Mouse (Mus musculus) liver, embryonic 16.5 days (tissue): Measurements from ENCODE around the gene Khdc1a. TPM values are rescaled to one million over a fixed set of nuclear protein-coding genes. Genes with fewer than 3 reads are reported as not detected.
"Not testable (repeated sequence)": the region's sequence is repeated elsewhere in the genome, so short reads cannot be mapped to it uniquely, and the experiment has no call there.

Source experiments
- ATAC-seq: fragments of 200-750 bp; cut with Nextera tagmentation; 2 replicates; pipeline ENCODE4 v1.8.0; 2017; ENCODE audit warnings: low read depth, mild to moderate bottlenecking, moderate number of reproducible peaks, moderate library complexity
- H3K27ac ChIP-seq: fragments of 300-500 bp; sonication (generic); 2 replicates; pipeline ENCODE4 v1.5.1; 2014; ENCODE audit warnings: mild to moderate bottlenecking, low read length
- H3K27me3 ChIP-seq: fragments of 300-500 bp; sonication (generic); 2 replicates; pipeline ENCODE4 v1.6.1; 2014; ENCODE audit warnings: low read depth, low read length, mixed read lengths; ENCODE audit not compliant: control insufficient read depth, insufficient read depth
- H3K36me3 ChIP-seq: fragments of 300-500 bp; sonication (generic); 2 replicates; pipeline ENCODE4 v1.6.1; 2014; ENCODE audit warnings: mild to moderate bottlenecking; ENCODE audit not compliant: control insufficient read depth, insufficient read depth
- H3K4me1 ChIP-seq: fragments of 300-500 bp; sonication (generic); 2 replicates; pipeline ENCODE4 v1.6.1; 2014; ENCODE audit warnings: low read depth, low read length, mixed read lengths; ENCODE audit not compliant: control insufficient read depth
- H3K4me2 ChIP-seq: fragments of 300-500 bp; sonication (generic); 2 replicates; pipeline ENCODE4 v1.6.1; 2014; ENCODE audit warnings: low read depth, low read length, mixed read lengths
- H3K4me3 ChIP-seq: fragments of 300-500 bp; sonication (generic); 2 replicates; pipeline ENCODE4 v1.5.1; 2014; ENCODE audit warnings: low read depth, mild to moderate bottlenecking, low read length
- H3K9ac ChIP-seq: fragments of 300-500 bp; sonication (generic); 2 replicates; pipeline ENCODE4 v1.6.1; 2014; ENCODE audit warnings: low read depth, low read length
- H3K9me3 ChIP-seq: fragments of 300-500 bp; sonication (generic); replicated peaks from 2 replicates; pipeline ENCODE4 v1.6.1; 2016; ENCODE audit warnings: low read length; ENCODE audit not compliant: control insufficient read depth
- WGBS: fragments of 180-500 bp; shearing (Covaris S2); extraction: QIAGEN DNeasy Blood & Tissue Kit; methylation state at CpG from one replicate; pipeline ENCODE4 v1.1.7; 2014; ENCODE audit not compliant: insufficient replicate concordance; 5-methylcytosine and 5-hydroxymethylcytosine counted together
- polyA plus RNA-seq: library from polyadenylated mRNA; unstranded; fragments of >200 nt; fragmentation: Nextera tagmentation; extraction: Ambion mirVana; gene quantifications from 2 replicates; pipeline ENCODE4 v1.2.1, GENCODE M21; 2015

Khdc1a gene
- polyA plus RNA-seq, 1 experiment from 2014 or later, result not detected

DNA sequence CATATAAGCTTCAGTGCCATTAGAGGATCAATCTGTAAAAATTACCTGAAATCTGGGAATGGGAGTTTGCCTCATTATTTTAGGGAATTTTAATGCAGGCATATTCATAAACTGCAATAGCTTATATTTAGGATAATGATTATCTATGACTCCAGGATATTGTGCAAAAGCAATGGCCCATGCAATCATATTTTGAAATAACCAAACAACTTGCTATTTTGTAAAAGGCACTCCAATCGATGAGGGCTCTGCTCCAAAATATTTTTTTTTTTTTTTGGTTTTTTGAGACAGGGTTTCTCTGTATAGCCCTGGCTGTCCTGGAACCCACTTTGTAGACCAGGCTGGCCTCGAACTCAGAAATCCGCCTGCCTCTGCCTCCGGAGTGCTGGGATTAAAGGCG is 29.2 kb upstream of the Khdc1a start:
- 71% methylated on average over 5 of the region's 5 CpGs for WGBS
- ATAC-seq, result not testable (repeated sequence)

DNA sequence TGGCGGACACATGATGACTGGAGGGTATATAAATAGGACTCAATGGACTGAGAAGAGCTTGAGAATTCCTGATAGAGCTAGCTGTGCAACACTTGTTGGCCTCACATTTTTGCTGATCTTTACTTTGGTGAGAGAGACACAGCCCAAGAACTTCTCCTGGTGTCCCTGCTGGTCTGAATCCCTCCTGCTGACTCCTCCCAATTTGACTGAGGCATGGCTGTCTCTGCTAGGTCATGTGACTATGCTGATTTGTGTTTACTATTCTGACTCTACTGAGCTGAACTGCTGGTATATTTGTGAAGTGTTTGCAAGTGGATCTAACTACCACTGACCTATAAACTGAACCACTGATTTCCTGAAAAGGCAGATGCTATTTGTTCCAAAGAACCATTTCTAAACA is 27.8 kb upstream of the Khdc1a start:
- ATAC-seq, result no peak
- Histone ChIP-seq H3K27me3 (no peaks in the 10 kb centered on the region), H3K4me2 (no peak overlapping the region), H3K36me3 (no peaks in the 10 kb centered on the region), H3K9ac (no peak overlapping the region), H3K27ac (no peak overlapping the region), H3K9me3 (no peaks in the 10 kb centered on the region; the same call in 1 of the 2 replicates), H3K4me3 (no peak overlapping the region), H3K4me1 (no peaks in the 10 kb centered on the region)
- WGBS, result 81% methylated on average over 1 of the region's 1 CpGs

More for the DNA sequence above, 29.2 kb upstream of the Khdc1a start:
- H3K9me3 ChIP-seq, H3K36me3 ChIP-seq, H3K4me1 ChIP-seq, H3K27ac ChIP-seq, H3K4me3 ChIP-seq, H3K27me3 ChIP-seq, H3K4me2 ChIP-seq, H3K9ac ChIP-seq: not testable (repeated sequence)

DNA sequence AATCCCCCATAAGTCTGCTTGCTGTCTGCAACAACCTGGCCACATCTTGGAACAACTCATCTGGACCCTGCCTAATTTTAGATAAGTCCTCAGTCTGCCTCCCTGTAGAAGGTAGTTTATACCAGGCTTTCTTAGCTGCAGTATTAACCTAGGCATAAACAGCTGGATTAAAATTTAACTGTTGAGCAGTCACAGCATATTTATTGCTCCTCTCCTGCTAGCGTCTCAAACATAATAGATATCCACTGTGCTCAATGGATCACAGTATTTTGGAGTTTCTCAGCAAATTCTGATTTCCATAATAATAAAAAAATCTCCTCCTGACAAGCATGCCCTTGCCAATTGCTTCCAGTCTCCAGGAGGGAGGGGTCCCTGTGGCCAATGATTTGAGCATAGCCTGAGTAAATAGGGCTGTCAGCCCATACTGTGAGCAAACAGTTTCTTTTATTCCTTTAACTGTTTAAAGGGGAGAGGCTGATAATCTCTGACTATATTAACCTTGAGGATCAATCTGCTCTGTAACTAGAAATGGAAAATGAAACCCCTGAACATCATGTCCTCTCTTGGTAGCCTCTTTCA is 25.4 kb upstream of the Khdc1a start:
- 71% methylated on average over 1 of the region's 1 CpGs for WGBS
- H3K27ac ChIP-seq, result no peak overlapping the region

DNA sequence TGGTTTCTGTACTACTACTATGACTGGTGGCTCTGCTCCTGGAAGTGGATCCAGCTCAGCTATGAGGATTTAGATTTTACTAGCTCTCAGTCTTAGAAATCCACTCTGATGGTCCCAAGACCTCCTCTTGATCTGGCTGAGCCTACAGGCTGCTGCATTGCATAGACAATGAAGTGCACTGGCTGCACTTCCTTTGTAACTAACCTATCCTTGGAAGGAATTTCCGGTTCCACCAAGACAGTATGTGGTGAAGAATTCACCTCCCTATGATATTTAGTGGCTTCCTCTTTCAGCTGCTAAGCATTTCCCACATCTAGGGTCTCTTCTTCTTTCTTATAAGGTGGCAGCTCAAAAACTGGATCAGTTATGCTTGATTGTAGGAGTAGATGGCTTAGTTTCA is 24.8 kb upstream of the Khdc1a start:
- no peaks in the 10 kb centered on the region for H3K27me3 ChIP-seq
- H3K4me1 ChIP-seq, result peaks cover 7% of the 10 kb centered on the region
- H3K9me3 ChIP-seq, result no peaks in the 10 kb centered on the region; the same call in 1 of the 2 replicates
- no peak overlapping the region for H3K27ac ChIP-seq
- H3K4me2 ChIP-seq, result no peak overlapping the region
- no peak for ATAC-seq
- no peak overlapping the region for H3K9ac ChIP-seq
- no peaks in the 10 kb centered on the region for H3K36me3 ChIP-seq
- H3K4me3 ChIP-seq, result no peak overlapping the region
- 45% methylated on average over 1 of the region's 1 CpGs for WGBS

More for the DNA sequence above, 25.4 kb upstream of the Khdc1a start:
- no peaks in the 10 kb centered on the region; the same call in 1 of the 2 replicates for H3K9me3 ChIP-seq
- peaks cover 7% of the 10 kb centered on the region for H3K4me1 ChIP-seq
- H3K9ac ChIP-seq, result no peak overlapping the region
- no peak overlapping the region for H3K4me3 ChIP-seq
- no peak overlapping the region for H3K4me2 ChIP-seq
- H3K36me3 ChIP-seq, result no peaks in the 10 kb centered on the region
- no peak for ATAC-seq
- H3K27me3 ChIP-seq, result no peaks in the 10 kb centered on the region

DNA sequence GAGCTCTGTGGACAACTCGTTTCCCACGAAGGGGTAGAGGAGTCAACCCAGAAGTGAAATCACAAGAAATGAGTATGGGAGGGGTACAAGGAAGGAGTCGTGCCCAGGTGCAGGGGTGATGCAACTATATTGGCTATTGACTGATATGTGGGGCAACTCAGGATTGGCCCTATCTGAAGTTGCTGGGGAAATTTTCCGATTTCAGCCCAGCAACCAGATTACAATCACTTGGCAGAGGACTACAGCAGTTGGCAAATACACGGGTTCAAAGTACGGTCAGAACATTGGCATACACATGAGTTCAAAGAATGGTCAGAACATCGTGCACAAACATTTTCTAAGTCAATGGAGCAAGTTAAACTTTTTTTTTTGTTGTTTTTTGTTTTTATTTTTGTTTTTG is 22.7 kb upstream of the Khdc1a start:
- no peak overlapping the region for H3K4me3 ChIP-seq
- ATAC-seq, result no peak
- H3K27me3 ChIP-seq, result no peaks in the 10 kb centered on the region
- WGBS, result 67% methylated on average over 7 of the region's 7 CpGs
- H3K4me1 ChIP-seq, result peaks cover 7% of the 10 kb centered on the region
- no peak overlapping the region for H3K27ac ChIP-seq
- H3K4me2 ChIP-seq, result no peak overlapping the region
- no peak overlapping the region for H3K9ac ChIP-seq
- no peaks in the 10 kb centered on the region for H3K36me3 ChIP-seq
- H3K9me3 ChIP-seq, result no peaks in the 10 kb centered on the region; the same call in 1 of the 2 replicates

DNA sequence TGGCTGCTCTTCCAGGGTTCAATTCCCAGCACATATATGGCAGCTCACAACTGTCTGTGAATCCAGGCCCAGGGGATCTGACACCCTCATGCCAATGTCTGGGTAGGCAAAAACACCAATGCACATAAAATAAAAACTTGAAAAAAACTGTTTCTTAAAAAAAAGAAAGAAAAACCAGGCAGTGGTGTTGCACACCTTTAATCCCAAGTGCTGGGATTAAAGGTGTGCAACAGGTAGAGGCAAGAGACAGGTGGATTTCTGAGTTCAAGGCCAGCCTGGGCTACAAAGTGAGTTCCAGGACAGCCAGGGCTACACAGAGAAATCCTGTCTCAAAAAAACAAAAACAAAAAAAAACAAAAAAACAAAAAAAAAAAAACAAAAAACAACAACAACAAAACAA is 18.3 kb upstream of the Khdc1a start:
- H3K9me3 ChIP-seq, H3K4me2 ChIP-seq, H3K9ac ChIP-seq, H3K4me3 ChIP-seq, ATAC-seq, H3K36me3 ChIP-seq, H3K27ac ChIP-seq, H3K27me3 ChIP-seq: not testable (repeated sequence)
- H3K4me1 ChIP-seq, result peaks cover 11% of the 10 kb centered on the region

DNA sequence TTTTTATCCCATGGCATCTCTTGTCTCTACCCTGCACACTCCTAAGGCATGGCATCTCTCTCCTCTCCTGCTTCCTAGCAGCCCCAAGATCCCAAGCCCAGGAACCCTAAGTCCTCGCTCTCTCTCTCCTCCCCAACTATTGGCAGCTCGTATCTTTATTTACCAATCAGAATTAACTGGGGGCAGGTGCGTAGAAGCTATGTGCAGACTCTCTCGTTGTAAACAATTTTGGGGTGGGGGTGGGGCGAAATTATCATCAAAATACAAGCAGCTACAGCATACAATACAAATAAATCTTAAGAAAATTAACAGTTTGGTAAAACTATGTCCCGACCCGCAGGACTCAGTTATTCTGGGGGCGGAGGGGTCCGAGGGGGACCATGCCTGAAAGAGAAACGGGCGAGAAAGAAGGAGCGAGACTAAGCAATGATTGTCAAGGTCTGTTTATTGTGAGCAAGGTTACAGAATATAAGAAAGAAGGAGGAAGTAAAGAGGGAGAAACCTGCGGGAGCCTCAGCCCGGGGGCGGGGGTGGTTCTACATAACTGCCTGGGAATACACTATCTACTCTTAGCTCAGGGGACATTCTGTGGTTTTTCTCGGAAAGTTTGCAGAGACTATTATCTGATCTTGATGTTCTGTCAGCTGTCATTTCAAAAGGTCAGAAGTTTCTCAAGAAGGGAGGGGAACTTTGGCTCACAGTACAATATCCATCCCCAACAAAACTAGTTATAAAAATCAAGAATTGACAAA is 16.0 kb upstream of the Khdc1a start:
- Histone ChIP-seq H3K9ac (no peak overlapping the region), H3K4me2 (peak overlapping the region; percentile 65), H3K27me3 (no peaks in the 10 kb centered on the region), H3K36me3 (no peaks in the 10 kb centered on the region), H3K4me1 (peaks cover 9% of the 10 kb centered on the region), H3K4me3 (peak overlapping the region; percentile 40), H3K27ac (peak overlapping the region; percentile 72), H3K9me3 (no peaks in the 10 kb centered on the region)
- 25% methylated on average over 16 of the region's 16 CpGs for WGBS
- ATAC-seq, result peak; percentile 86

DNA sequence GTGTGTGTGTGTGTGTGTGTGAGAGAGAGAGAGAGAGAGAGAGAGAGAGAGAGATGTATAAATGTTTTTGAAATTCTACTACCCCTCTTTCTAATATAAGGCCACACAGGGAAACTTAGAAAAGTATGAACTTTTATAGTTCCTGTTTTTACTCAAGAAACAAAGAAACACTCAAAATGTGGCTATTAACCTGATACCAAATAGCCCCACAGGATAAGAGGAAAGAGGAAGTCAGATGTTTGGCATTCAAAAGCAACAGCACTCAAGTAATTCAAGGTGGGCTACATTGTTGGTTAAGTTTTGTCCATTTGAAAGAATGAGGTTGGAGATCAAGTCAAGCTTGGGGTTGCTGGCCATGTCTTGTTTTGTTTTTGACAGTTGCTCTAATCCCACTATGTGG is 13.6 kb upstream of the Khdc1a start:
- no peaks in the 10 kb centered on the region for H3K27me3 ChIP-seq
- H3K27ac ChIP-seq, result no peak overlapping the region
- no peak overlapping the region for H3K4me3 ChIP-seq
- H3K9me3 ChIP-seq, result no peaks in the 10 kb centered on the region
- H3K9ac ChIP-seq, result no peak overlapping the region
- H3K36me3 ChIP-seq, result no peaks in the 10 kb centered on the region
- peaks cover 4% of the 10 kb centered on the region; the same call in 1 of the 2 replicates for H3K4me1 ChIP-seq
- ATAC-seq, result no peak
- no peak overlapping the region for H3K4me2 ChIP-seq

DNA sequence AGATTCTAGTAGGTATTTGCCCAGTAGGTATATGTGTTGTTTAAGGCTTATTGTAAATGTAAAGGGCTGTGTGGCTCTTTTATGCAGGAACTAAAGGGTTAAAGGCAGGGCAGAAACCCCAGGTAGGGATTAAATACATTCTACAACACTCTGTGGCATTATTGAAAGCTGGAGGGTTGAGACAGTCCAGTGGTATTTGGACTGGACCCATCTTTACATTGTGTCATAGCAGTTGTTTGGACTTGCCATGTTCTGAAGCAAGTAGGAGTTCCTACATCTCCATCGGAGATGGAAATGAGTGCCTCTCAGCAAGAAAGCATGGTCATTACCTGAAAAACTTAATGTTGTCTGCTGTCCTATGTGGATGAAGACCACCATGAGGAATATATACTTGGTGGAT is 8.7 kb upstream of the Khdc1a start:
- Histone ChIP-seq H3K36me3 (no peaks in the 10 kb centered on the region), H3K27ac (no peak overlapping the region), H3K9ac (no peak overlapping the region), H3K9me3 (no peaks in the 10 kb centered on the region), H3K4me2 (no peak overlapping the region), H3K27me3 (no peaks in the 10 kb centered on the region), H3K4me3 (no peak overlapping the region), H3K4me1 (no peaks in the 10 kb centered on the region)
- WGBS, result 83% methylated on average over 1 of the region's 1 CpGs
- ATAC-seq, result no peak
